Mouse (Mus musculus) liver, embryonic 12.5 days (tissue): ENCODE data around the gene H1foo. TPM values are rescaled to one million over a fixed set of nuclear protein-coding genes. Genes with fewer than 3 reads are reported as not detected.

Experiments
- ATAC-seq: fragments of 200-750 bp; cut with Nextera tagmentation; 2 replicates; pipeline ENCODE4 v1.8.0; 2017; ENCODE audit warnings: moderate number of reproducible peaks, mild to moderate bottlenecking, moderate library complexity
- H3K27ac ChIP-seq: fragments of 300-500 bp; sonication (generic); 2 replicates; pipeline ENCODE4 v1.5.1; 2016; ENCODE audit warnings: mild to moderate bottlenecking
- H3K27me3 ChIP-seq: fragments of 300-500 bp; sonication (generic); replicated peaks from 2 replicates; pipeline ENCODE4 v1.6.1; 2016; ENCODE audit warnings: mild to moderate bottlenecking, moderate library complexity
- H3K36me3 ChIP-seq: fragments of 300-500 bp; sonication (generic); 2 replicates; pipeline ENCODE4 v1.6.1; 2016; ENCODE audit warnings: mild to moderate bottlenecking, moderate library complexity
- H3K4me1 ChIP-seq: fragments of 300-500 bp; sonication (generic); 2 replicates; pipeline ENCODE4 v1.6.1; 2016
- H3K4me2 ChIP-seq: fragments of 300-500 bp; sonication (generic); 2 replicates; pipeline ENCODE4 v1.6.1; 2016; ENCODE audit warnings: mild to moderate bottlenecking, moderate library complexity
- H3K4me3 ChIP-seq: fragments of 300-500 bp; sonication (generic); 2 replicates; pipeline ENCODE4 v1.5.1; 2016; ENCODE audit warnings: mild to moderate bottlenecking, moderate library complexity
- H3K9ac ChIP-seq: fragments of 300-500 bp; sonication (generic); 2 replicates; pipeline ENCODE4 v1.6.1; 2016; ENCODE audit warnings: mild to moderate bottlenecking, moderate library complexity
- H3K9me3 ChIP-seq: fragments of 300-500 bp; sonication (generic); replicated peaks from 2 replicates; pipeline ENCODE4 v1.6.1; 2016; ENCODE audit warnings: mild to moderate bottlenecking, moderate library complexity
- WGBS: fragments of 180-500 bp; shearing (Covaris S2); methylation state at CpG from one replicate; pipeline ENCODE4 v1.1.7; 2016; ENCODE audit not compliant: insufficient replicate concordance; 5-methylcytosine and 5-hydroxymethylcytosine counted together
- polyA plus RNA-seq: library from polyadenylated mRNA; unstranded; fragments of >200 nt; fragmentation: Nextera tagmentation; extraction: Ambion mirVana; gene quantifications from 2 replicates; pipeline ENCODE4 v1.2.1, GENCODE M21; 2016

Gene H1foo
- polyA plus RNA-seq, 1 experiment from 2014 or later, result not detected

GRCm38 (mm10) chr6:115966227-115966966 is 21.7 kb downstream of the H1foo start:
- Histone ChIP-seq H3K27me3 (peaks cover 6% of the 10 kb centered on the region; the same call in 1 of the 2 replicates), H3K4me2 (no peak overlapping the region), H3K27ac (no peak overlapping the region), H3K36me3 (peaks cover 7% of the 10 kb centered on the region; the same call in 1 of the 2 replicates), H3K4me1 (peaks cover 6% of the 10 kb centered on the region; the same call in 1 of the 2 replicates), H3K4me3 (no peak overlapping the region), H3K9me3 (no peaks in the 10 kb centered on the region), H3K9ac (no peak overlapping the region)
- ATAC-seq, result no peak
- 76% methylated on average over 19 of the region's 19 CpGs for whole genome bisulfite sequencing

- Histone ChIP-seq H3K9ac (no peak overlapping the region), H3K4me1 (peaks cover 14% of the 10 kb centered on the region; the same call in 1 of the 2 replicates), H3K27me3 (peaks cover 6% of the 10 kb centered on the region; the same call in 1 of the 2 replicates), H3K9me3 (no peaks in the 10 kb centered on the region), H3K27ac (no peak overlapping the region), H3K4me3 (no peak overlapping the region), H3K36me3 (peaks cover 7% of the 10 kb centered on the region; the same call in 1 of the 2 replicates), H3K4me2 (no peak overlapping the region)
- WGBS, result 78% methylated on average over 15 of the region's 15 CpGs
- no peak for ATAC-seq
Observed at GRCm38 (mm10) chr6:115967291-115967880, 22.6 kb downstream of the H1foo start.

GRCm38 (mm10) chr6:115968086-115968485 is 23.3 kb downstream of the H1foo start:
- no peak overlapping the region for H3K27ac ChIP-seq

GRCm38 (mm10) chr6:115968700-115969099 is 24.0 kb downstream of the H1foo start:
- ATAC-seq, result no peak
- Histone ChIP-seq H3K9ac (no peak overlapping the region), H3K36me3 (peaks cover 3% of the 10 kb centered on the region; the same call in 1 of the 2 replicates), H3K9me3 (no peaks in the 10 kb centered on the region), H3K4me1 (peaks cover 23% of the 10 kb centered on the region; the same call in 1 of the 2 replicates), H3K4me3 (no peak overlapping the region), H3K27ac (no peak overlapping the region), H3K27me3 (peaks cover under 1% of the 10 kb centered on the region; the same call in 1 of the 2 replicates), H3K4me2 (no peak overlapping the region)
- 71% methylated on average over 6 of the region's 6 CpGs for WGBS

More at GRCm38 (mm10) chr6:115968086-115968485, 23.3 kb downstream of the H1foo start:
- H3K9ac ChIP-seq, result no peak overlapping the region
- H3K4me2 ChIP-seq, result no peak overlapping the region
- H3K27me3 ChIP-seq, result peaks cover 6% of the 10 kb centered on the region; the same call in 1 of the 2 replicates
- H3K4me1 ChIP-seq, result peaks cover 21% of the 10 kb centered on the region; the same call in 1 of the 2 replicates
- H3K4me3 ChIP-seq, result no peak overlapping the region
- H3K36me3 ChIP-seq, result peaks cover 6% of the 10 kb centered on the region; the same call in 1 of the 2 replicates
- no peak for ATAC-seq
- no peaks in the 10 kb centered on the region for H3K9me3 ChIP-seq
- WGBS, result 70% methylated on average over 5 of the region's 5 CpGs

GRCm38 (mm10) chr6:115969103-115969502 is 24.4 kb downstream of the H1foo start:
- H3K4me3 ChIP-seq, result no peak overlapping the region
- peaks cover 23% of the 10 kb centered on the region; the same call in 1 of the 2 replicates for H3K4me1 ChIP-seq
- no peak overlapping the region for H3K9ac ChIP-seq
- no peaks in the 10 kb centered on the region for H3K9me3 ChIP-seq
- ATAC-seq, result no peak
- H3K27me3 ChIP-seq, result no peaks in the 10 kb centered on the region
- peaks cover under 1% of the 10 kb centered on the region; the same call in 1 of the 2 replicates for H3K36me3 ChIP-seq
- WGBS, result 68% methylated on average over 9 of the region's 9 CpGs
- H3K27ac ChIP-seq, result no peak overlapping the region
- no peak overlapping the region for H3K4me2 ChIP-seq

- peaks cover 23% of the 10 kb centered on the region; the same call in 1 of the 2 replicates for H3K4me1 ChIP-seq
- 37% methylated on average over 4 of the region's 6 CpGs for WGBS
- no peak overlapping the region for H3K9ac ChIP-seq
- H3K36me3 ChIP-seq, result no peaks in the 10 kb centered on the region; the same call in 1 of the 2 replicates
- H3K27me3 ChIP-seq, result no peaks in the 10 kb centered on the region
- no peak overlapping the region for H3K27ac ChIP-seq
- H3K9me3 ChIP-seq, result no peaks in the 10 kb centered on the region
- no peak overlapping the region for H3K4me3 ChIP-seq
- H3K4me2 ChIP-seq, result no peak overlapping the region
- ATAC-seq, result no peak
Observed at GRCm38 (mm10) chr6:115969952-115970351, 25.2 kb downstream of the H1foo start.

GRCm38 (mm10) chr6:115971273-115972060 is 26.7 kb downstream of the H1foo start:
- Histone ChIP-seq H3K4me1 (peaks cover 23% of the 10 kb centered on the region; the same call in 1 of the 2 replicates), H3K9me3 (no peaks in the 10 kb centered on the region), H3K27ac (no peak overlapping the region), H3K9ac (no peak overlapping the region), H3K4me3 (no peak overlapping the region), H3K36me3 (no peaks in the 10 kb centered on the region; the same call in none of the 2 replicates), H3K4me2 (no peak overlapping the region), H3K27me3 (no peaks in the 10 kb centered on the region)
- no peak for ATAC-seq
- WGBS, result 71% methylated on average over 13 of the region's 13 CpGs

- H3K4me1 ChIP-seq, result peaks cover 23% of the 10 kb centered on the region; the same call in 1 of the 2 replicates
- no peak overlapping the region for H3K4me2 ChIP-seq
- no peaks in the 10 kb centered on the region for H3K27me3 ChIP-seq
- no peaks in the 10 kb centered on the region for H3K9me3 ChIP-seq
- no peak overlapping the region for H3K9ac ChIP-seq
- H3K36me3 ChIP-seq, result peaks cover under 1% of the 10 kb centered on the region
- no peak overlapping the region for H3K27ac ChIP-seq
- 66% methylated on average over 7 of the region's 7 CpGs for WGBS
- ATAC-seq, result no peak
- no peak overlapping the region for H3K4me3 ChIP-seq
Observed at GRCm38 (mm10) chr6:115972083-115972764, 27.5 kb downstream of the H1foo start.

GRCm38 (mm10) chr6:115973139-115973875 is 28.6 kb downstream of the H1foo start:
- Histone ChIP-seq H3K9ac (no peak overlapping the region), H3K9me3 (no peaks in the 10 kb centered on the region), H3K4me2 (no peak overlapping the region), H3K4me1 (peaks cover 22% of the 10 kb centered on the region; the same call in 1 of the 2 replicates), H3K36me3 (peaks cover 3% of the 10 kb centered on the region), H3K27ac (no peak overlapping the region), H3K27me3 (no peaks in the 10 kb centered on the region), H3K4me3 (no peak overlapping the region)
- no peak for ATAC-seq
- WGBS, result 75% methylated on average over 15 of the region's 15 CpGs

- WGBS, result 75% methylated on average over 16 of the region's 16 CpGs
- Histone ChIP-seq H3K9ac (no peak overlapping the region), H3K9me3 (no peaks in the 10 kb centered on the region), H3K4me3 (no peak overlapping the region), H3K4me2 (no peak overlapping the region), H3K27ac (no peak overlapping the region), H3K27me3 (no peaks in the 10 kb centered on the region), H3K36me3 (peaks cover 3% of the 10 kb centered on the region), H3K4me1 (peaks cover 17% of the 10 kb centered on the region; the same call in 1 of the 2 replicates)
- ATAC-seq, result no peak
Observed at GRCm38 (mm10) chr6:115973881-115974662, 29.3 kb downstream of the H1foo start.
